Mouse (Mus musculus) brown adipose tissue, adult 24 weeks (tissue): ENCODE data around the gene Yipf2. TPM values are rescaled to one million over a fixed set of nuclear protein-coding genes. Genes with fewer than 3 reads are reported as not detected.

Experiments used
- H3K27ac ChIP-seq: fragments of 200-500 bp; replicated peaks from 2 replicates; pipeline ENCODE4 v1.5.1; 2012; ENCODE audit warnings: low read depth, mild to moderate bottlenecking, low read length
- H3K4me1 ChIP-seq: fragments of 200-500 bp; 2 replicates; pipeline ENCODE4 v1.6.1; 2012; ENCODE audit warnings: low read length, mixed read lengths; ENCODE audit not compliant: control insufficient read depth, insufficient read depth, insufficient read length
- H3K4me3 ChIP-seq: fragments of 200-500 bp; 2 replicates; pipeline ENCODE4 v1.5.1; 2012; ENCODE audit warnings: low read depth, mild to moderate bottlenecking, low read length, moderate library complexity; ENCODE audit not compliant: insufficient read depth
- polyA plus RNA-seq: library from polyadenylated mRNA; stranded (reverse); fragments of >200 nt; gene quantifications from 2 replicates; pipeline ENCODE4 v1.2.4, GENCODE M21; 2012; ENCODE audit not compliant: missing spikeins, insufficient read depth, insufficient read length

Gene Yipf2
- 12.7 and 14.6 TPM in 2 replicates for polyA plus RNA-seq

DNA sequence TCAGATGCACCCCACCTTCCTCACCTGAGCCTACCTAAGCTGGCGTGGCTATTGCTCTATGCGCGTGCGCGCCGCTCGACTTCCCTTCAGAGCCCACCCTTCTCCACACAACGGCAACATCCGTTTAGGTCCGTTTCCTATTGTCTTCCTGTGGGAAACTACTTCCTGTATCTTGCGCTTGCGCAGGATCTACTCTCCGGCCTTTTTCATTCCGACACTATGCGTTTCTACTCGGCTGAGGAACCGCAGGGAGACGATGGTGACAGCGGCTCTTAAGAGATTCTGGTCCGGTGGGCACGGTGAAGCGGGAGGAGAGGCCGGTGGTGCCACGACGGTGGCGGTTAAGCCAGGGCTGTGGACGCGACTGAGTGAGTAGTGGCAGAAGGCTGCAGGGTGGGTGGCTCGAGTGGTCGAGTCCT is at the start of gene Yipf2, which contains the start of gene Timm29:
Gene Yipf2, minus strand, starts transcription at position 126 of the 419 bp plus-strand sequence.
Gene Timm29, plus strand, starts transcription at position 20 of the 419 bp plus-strand sequence.
- H3K4me3 ChIP-seq: peak within 1 kb of the TSS; percentile 90
- H3K4me1 ChIP-seq: peaks cover 5% of the 10 kb centered on the region
- H3K27ac ChIP-seq: peak within 1 kb of the TSS; percentile 68

DNA sequence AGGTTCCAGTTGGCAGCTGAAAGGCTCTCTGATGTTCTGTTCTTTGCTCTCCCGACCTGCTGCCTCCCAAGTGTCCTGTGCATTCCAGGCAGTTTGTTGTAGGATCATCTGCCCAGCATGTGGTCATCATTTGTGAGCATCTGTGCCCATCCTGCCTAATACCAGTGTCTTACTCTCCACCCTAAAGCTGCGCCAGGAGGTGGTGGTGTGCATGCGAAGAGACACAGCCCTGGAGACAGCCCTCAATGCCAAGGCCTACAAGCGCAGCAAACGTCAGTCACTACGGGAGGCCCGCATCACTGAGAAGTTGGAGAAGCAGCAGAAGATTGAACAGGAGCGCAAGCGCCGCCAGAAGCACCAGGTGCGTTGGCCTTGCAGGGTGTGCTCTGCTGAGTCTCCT is 46.4 kb upstream of the Yipf2 start:
- Histone ChIP-seq H3K4me1 (no peaks in the 10 kb centered on the region), H3K4me3 (no peak overlapping the region), H3K27ac (no peak overlapping the region)

DNA sequence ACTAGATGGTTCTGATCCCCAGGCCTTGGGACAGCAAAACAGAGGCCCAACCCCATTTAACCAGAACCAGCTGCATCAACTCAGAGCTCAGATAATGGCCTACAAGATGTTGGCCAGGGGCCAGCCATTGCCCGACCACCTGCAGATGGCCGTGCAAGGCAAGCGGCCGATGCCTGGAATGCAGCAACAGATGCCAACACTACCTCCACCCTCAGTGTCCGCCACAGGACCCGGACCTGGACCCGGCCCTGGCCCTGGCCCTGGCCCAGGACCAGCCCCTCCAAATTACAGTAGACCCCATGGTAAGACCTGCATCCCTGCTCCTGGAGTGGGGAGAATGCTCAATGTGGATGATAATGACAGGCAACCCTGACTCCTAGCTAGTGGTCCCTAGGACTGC is 43.0 kb upstream of the Yipf2 start:
- no peaks in the 10 kb centered on the region for H3K4me1 ChIP-seq
- H3K27ac ChIP-seq: no peak overlapping the region
- H3K4me3 ChIP-seq: no peak overlapping the region

DNA sequence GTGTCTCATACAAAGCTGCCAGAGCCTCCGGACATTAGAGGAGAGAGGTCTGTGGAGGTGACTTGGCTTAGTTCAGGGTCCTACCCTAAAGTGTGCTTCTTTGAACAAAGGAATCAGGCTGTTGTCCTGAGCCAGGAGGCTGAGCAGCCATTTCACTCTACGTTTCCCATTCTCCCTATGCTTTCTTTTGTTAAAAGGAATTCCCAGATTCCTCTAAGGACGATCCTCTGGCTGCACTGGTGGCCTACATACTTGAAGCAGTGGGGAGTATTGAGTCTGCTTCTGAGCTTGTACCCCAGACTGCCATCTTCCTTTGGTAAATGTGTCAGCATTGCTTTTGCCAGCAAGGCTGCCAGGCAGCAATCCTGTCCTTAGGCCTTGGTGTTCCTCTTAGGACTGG is 40.5 kb upstream of the Yipf2 start:
- no peak overlapping the region for H3K4me3 ChIP-seq
- no peaks in the 10 kb centered on the region for H3K4me1 ChIP-seq
- no peak overlapping the region for H3K27ac ChIP-seq

DNA sequence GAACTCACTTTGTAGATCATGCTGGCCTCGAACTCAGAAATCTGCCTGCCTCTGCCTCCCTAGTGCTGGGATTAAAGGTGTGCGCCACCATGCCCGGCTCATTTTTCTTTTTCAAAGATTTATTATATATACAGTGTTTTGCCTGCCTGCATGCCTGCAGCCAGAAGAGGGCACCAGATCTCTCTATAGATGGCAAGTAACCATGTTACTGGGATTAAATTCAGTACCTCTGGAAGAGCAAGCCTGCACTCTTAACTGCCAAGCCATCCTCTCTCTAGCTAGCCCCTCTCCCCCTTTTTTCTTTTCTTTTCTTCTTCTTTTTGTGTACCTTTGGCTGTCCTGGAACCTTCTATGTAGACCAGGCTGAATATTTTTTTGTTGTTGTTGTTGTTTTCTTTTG is 38.0 kb upstream of the Yipf2 start:
- H3K4me3 ChIP-seq: no peak overlapping the region
- no peak overlapping the region for H3K27ac ChIP-seq
- H3K4me1 ChIP-seq: no peaks in the 10 kb centered on the region

DNA sequence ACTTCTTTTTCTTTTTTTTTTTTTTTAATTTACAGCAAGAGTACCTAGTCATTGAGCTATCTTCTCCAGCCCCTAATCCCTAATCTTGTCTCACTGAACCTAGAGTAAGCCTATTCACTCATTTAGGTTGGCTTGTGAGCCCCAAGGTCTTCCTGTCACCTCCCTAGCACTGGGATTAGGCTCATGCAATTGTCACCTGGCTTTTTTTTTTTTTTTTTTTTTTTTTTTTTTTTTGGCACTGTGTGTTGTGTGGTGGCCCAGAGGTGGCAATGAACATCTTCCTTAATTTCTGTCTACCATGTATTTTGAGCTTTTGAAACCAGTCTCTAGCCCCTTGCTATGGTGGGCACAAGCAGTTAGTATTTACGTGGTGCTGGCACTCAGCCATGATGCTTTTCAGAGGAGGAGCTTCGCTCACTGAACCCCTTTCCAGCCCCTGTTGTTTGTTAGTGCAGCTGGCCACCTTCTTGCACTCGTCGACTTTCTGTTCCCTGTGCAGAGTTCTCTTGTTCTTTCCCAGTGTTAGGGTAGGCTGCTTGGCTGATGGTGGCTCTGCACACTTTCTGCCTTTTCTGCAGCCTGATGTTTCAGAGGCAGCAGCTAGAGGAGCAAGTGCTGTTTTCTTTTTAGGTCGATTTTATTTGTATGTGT is 34.6 kb upstream of the Yipf2 start:
- no peak overlapping the region for H3K27ac ChIP-seq
- no peak overlapping the region for H3K4me3 ChIP-seq
- H3K4me1 ChIP-seq: no peaks in the 10 kb centered on the region

DNA sequence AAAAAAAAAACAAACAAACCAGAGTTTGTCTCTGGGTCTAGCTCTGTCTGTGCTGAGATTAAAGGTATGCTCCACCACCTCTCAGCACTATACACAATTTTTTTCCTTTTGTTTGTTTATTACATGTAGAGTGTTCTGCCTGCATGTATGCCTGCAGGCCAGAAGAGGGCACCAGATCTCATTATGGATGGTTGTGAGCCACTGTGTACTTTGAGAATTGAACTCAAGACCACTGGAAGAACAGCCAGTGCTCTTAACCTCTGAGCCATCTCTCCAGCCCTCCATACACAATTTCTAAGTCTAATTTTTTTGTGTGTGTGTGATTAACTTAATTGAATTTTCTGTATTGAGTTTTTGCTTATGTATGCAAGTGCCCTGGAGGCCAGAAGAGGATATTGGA is 33.9 kb upstream of the Yipf2 start:
- H3K4me1 ChIP-seq: no peaks in the 10 kb centered on the region
- H3K27ac ChIP-seq: no peak overlapping the region
- H3K4me3 ChIP-seq: no peak overlapping the region

DNA sequence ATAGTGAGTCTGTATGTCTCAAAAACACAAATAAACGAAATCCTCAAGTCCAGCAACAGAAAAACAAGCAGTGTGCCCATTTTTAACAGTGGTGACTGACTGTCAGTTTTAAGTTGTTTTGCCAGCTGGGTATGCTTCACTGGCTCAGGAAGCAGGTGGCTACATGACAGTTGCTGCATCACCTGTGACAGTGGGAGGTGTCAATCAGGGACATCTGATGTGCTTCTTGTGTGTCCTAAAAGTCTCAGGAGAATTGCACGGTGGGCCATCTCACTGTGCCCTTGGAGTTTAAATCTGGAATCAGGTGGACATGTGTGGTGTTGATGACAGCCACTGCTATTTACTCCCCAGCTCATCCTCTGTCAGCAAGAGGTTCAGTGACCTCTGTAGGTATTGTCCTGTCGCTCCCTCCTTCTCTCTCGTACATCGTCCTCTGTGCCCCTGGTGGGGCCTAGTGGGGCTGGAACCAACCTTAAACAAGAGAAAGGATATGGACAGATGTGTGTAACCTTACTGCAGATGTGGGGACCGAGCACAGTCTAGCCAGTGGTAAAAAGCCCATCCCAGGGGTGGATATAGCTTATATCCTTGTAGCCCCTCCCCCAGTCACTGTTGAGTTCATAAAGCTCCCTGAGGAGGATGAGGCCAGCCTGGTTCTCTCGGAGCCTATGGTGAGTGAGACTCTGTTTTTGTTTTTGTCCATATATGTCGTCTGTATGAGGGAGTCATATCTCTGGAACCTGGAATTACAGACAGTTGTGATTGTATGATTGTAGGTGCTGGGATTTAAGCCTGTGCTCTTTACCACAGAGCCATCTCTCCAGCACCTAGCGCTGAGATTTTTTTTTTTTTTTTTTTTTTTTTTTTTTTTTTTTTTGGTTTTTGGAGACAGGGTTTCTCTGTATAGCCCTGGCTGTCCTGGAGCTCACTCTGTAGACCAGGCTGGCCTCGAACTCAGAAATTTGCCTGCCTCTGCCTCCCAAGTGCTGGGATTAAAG is 33.0 kb upstream of the Yipf2 start:
- no peak overlapping the region for H3K27ac ChIP-seq

DNA sequence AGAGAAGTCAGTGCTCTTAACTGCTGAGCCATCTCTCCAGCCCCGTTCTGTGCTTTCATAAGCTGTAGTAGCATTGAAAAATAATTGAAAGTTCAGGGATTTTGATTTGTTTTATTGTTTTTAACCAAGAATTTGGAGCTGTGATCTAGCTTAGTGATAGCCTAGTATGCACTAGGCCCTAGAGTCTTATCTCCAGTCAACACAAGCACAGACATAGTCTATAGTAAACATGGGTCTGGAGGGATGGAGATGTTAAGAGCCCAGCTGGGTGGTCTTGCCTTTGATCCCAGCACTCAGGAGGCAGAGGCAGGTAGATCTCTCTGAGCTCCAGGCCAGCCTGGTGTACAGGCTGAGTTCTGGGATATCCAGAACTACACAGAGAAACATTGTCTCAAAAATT is 30.0 kb upstream of the Yipf2 start:
- Histone ChIP-seq H3K4me3 (no peak overlapping the region), H3K27ac (no peak overlapping the region), H3K4me1 (0 out of 2 replicates have a peak, but pooled peaks cover 2% of the 10 kb centered on the region)

More for the DNA sequence above, 33.0 kb upstream of the Yipf2 start:
- Histone ChIP-seq H3K4me3 (no peak overlapping the region), H3K4me1 (no peaks in the 10 kb centered on the region)

DNA sequence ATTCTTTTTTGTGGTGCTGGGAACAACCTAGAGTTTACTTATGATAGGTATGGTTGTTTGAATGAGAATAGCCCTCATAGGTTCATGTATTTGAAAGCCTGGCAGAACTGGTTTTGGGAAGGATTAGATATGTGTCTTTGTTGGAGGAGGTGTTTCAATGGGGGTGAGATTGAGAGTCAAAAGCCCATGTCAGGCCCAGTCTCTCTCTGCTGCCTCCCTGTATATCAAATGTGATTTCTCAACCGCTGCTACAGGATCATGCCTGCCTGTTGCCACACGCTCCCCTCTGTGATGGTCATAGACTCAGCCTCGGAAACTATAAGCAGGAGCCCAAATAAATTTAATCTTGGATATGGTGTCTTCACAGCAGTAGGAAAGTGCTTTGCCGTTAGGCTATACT is 27.6 kb upstream of the Yipf2 start:
- H3K4me1 ChIP-seq: peaks cover 8% of the 10 kb centered on the region; the same call in 1 of the 2 replicates
- no peak overlapping the region for H3K4me3 ChIP-seq
- no peak overlapping the region for H3K27ac ChIP-seq

DNA sequence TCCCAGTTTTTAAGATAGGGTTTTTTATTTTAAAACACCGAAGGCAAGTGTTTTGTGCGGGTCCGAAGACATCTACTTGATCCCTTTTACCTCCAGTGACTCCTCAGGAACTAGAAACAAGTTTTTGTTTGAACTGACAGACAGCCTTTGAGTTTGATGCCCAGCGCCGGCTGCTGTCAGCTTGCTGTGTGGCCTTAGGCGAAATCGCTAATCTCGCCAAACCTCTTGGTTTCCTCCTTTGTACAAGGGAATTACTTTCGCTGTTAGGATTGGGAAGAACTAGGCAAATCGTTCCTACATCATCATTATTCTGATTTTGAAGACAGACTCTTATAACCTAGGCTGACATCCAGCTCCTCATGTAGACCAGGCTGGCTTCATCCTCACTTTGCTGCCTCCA is 24.4 kb upstream of the Yipf2 start:
- Histone ChIP-seq H3K4me1 (peaks cover 8% of the 10 kb centered on the region; the same call in 1 of the 2 replicates), H3K27ac (peak overlapping the region; percentile 94), H3K4me3 (peak overlapping the region; percentile 96)

DNA sequence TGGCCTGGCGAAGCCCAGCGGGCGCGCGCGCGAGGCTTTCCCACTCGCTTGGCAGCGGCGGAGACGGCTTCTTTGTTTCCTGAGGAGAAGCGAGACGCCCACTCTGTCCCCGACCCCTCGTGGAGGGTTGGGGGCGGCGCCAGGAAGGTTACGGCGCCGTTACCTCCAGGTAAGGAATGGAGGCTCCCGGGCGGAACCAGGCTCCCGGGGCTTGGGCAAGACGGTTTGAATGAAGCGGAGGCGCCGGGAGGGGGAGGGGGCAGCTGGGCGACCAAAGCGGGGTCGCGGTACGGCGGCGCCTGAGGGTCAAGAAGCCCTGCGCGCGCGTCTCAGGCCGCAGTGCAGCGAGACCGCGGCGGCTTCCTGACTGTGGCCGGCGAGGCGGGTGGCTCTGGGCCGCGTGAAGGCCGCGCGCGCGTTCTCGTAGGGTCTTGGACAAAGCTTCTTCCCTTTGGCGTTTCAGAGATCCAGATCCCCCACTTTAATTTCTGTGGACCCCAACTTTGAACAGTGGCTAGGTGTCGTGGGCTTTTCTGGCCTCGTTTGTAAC is 23.7 kb upstream of the Yipf2 start:
- Histone ChIP-seq H3K4me3 (peak overlapping the region; percentile 96), H3K4me1 (peaks cover 8% of the 10 kb centered on the region; the same call in 1 of the 2 replicates), H3K27ac (peak overlapping the region; percentile 94)

DNA sequence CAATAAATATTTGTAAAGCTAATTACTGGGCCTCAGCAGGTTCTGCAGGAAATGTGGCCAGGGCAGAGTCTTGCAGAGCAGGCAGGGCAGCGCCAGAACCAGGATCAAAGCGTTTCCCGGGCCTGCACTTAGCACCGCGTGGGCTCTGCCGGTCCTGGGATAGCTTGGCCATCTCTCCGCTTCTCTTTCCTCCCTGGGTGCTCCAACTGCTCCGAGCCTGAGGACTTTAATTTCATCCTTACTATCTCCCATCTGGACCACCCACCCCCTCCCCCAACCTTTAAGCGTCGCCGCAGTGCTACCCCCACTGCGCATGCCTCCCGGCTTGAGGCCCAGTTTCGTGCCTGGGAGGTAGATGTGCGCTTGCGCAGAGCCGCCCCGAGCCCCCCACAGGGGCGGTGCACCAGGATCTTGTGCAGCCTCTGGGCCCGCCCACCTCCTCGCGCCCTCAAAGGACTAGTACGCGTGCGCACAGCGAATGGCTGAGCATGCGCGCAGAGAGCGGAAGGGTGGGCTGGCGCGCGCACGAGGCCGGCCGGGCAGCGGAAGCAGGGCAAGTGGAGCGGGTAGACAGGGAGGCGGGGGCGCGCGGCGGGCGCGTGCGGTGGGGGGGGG is 23.1 kb upstream of the Yipf2 start, which contains the start of gene Smarca4:
Gene Smarca4, plus strand, starts transcription at position 553 of the 615 bp plus-strand sequence.
- Histone ChIP-seq H3K4me1 (peaks cover 8% of the 10 kb centered on the region; the same call in 1 of the 2 replicates), H3K27ac (peak within 1 kb of the TSS; percentile 94), H3K4me3 (peak within 1 kb of the TSS; percentile 96)

DNA sequence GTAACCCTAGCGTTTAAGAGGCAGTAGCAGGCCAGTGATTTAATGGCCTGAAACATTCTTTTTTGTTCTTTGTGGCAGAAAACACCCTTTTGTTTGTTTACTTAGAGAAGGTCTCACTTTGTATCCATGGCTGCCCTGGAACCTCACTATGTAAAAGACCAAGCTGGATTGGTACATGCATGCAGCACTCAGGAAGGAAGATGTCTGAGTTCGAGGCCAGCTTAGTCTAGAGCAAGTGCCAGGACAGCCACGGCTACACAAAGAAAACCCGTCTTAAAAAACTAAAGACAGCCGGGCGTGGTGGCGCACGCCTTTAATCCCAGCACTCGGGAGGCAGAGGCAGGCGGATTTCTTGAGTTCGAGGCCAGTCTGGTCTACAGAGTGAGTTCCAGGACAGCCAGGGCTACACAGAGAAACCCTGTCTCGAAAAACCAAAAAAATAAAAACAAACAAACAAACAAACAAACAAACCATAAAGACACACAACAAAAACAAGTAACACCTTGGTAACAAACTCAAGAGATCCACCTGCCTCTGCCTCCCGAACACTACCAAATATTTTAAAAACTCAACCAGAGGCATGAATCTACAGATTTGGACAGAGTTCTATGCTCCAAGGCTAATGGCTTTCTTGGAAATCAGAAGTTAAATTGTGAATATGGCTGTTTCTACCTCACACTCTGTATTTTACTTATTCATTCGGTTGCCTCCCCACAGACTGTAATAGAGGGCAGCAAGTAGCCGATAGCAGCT is 22.4 kb upstream of the Yipf2 start:
- peak overlapping the region; percentile 71 for H3K27ac ChIP-seq
- H3K4me1 ChIP-seq: peaks cover 8% of the 10 kb centered on the region; the same call in 1 of the 2 replicates
- H3K4me3 ChIP-seq: peak overlapping the region; percentile 74
